Mouse (Mus musculus) neural tube, embryonic 15.5 days (tissue): ENCODE results near the gene Dlx3. TPM values are rescaled to one million over a fixed set of nuclear protein-coding genes. Genes with fewer than 3 reads are reported as not detected.

Experiments
- ATAC-seq: fragments of 200-750 bp; cut with Nextera tagmentation; 2 replicates; pipeline ENCODE4 v1.8.0; 2017; ENCODE audit warnings: mild to moderate bottlenecking, moderate TSS enrichment, moderate library complexity; ENCODE audit not compliant: low FRiP score
- H3K27ac ChIP-seq: fragments of 300-500 bp; sonication (generic); replicated peaks from 2 replicates; pipeline ENCODE4 v1.5.1; 2015; ENCODE audit warnings: mild to moderate bottlenecking, inconsistent platforms
- H3K27me3 ChIP-seq: fragments of 300-500 bp; sonication (generic); replicated peaks from 2 replicates; pipeline ENCODE4 v1.6.1; 2015; ENCODE audit warnings: inconsistent platforms
- H3K36me3 ChIP-seq: fragments of 300-500 bp; sonication (generic); 2 replicates; pipeline ENCODE4 v1.6.1; 2015; ENCODE audit warnings: inconsistent platforms
- H3K4me1 ChIP-seq: fragments of 300-500 bp; sonication (generic); 2 replicates; pipeline ENCODE4 v1.6.1; 2015; ENCODE audit warnings: inconsistent platforms
- H3K4me2 ChIP-seq: fragments of 300-500 bp; sonication (generic); 2 replicates; pipeline ENCODE4 v1.6.1; 2015; ENCODE audit warnings: inconsistent platforms, mild to moderate bottlenecking, moderate library complexity
- H3K4me3 ChIP-seq: fragments of 300-500 bp; sonication (generic); replicated peaks from 2 replicates; pipeline ENCODE4 v1.5.1; 2015; ENCODE audit warnings: mild to moderate bottlenecking, inconsistent platforms
- H3K9ac ChIP-seq: fragments of 300-500 bp; sonication (generic); replicated peaks from 2 replicates; pipeline ENCODE4 v1.6.1; 2015; ENCODE audit warnings: mild to moderate bottlenecking, inconsistent platforms
- H3K9me3 ChIP-seq: fragments of 300-500 bp; sonication (generic); replicated peaks from 2 replicates; pipeline ENCODE4 v1.6.1; 2016; ENCODE audit warnings: inconsistent platforms
- WGBS: fragments of 180-500 bp; shearing (Covaris S2); methylation state at CpG from one replicate; pipeline ENCODE4 v1.1.7; 2015; ENCODE audit warnings: mixed read lengths; 5-methylcytosine and 5-hydroxymethylcytosine counted together
- polyA plus RNA-seq: library from polyadenylated mRNA; unstranded; fragments of >200 nt; fragmentation: Nextera tagmentation; extraction: Ambion mirVana; gene quantifications from 2 replicates; pipeline ENCODE4 v1.2.1, GENCODE M21; 2015

Gene Dlx3
- polyA plus RNA-seq, 1 experiment from 2014 or later = 0.28 TPM

DNA sequence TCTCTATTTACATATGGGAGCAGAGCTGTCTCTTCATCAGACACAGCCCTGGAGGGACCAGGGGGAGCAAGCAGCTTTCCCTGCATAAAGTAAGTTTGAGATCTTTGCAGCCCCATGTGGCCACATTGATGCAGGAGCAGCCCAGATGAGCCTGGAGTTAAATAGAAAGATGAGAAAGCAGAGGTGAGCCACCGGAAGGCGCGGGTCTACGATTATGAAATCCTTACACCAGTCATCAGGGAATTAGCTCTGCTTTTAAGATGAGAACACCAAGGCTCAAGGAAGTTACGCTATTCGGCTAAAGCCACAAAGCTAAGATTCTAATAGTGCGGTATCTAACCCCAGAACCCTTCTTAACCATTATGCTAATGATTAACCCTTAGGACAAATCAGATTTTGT is 42.0 kb upstream of the Dlx3 start:
- Histone ChIP-seq H3K36me3 (no peaks in the 10 kb centered on the region), H3K4me3 (0 out of 2 replicates have a peak overlapping the region, but pooled peaks have one; percentile 62), H3K4me2 (peak overlapping the region; percentile 78), H3K27ac (no peak overlapping the region), H3K9me3 (no peaks in the 10 kb centered on the region), H3K9ac (no peak overlapping the region), H3K27me3 (peaks cover 35% of the 10 kb centered on the region), H3K4me1 (peaks cover 44% of the 10 kb centered on the region)
- ATAC-seq = no peak
- 65% methylated on average over 7 of the region's 7 CpGs for WGBS

DNA sequence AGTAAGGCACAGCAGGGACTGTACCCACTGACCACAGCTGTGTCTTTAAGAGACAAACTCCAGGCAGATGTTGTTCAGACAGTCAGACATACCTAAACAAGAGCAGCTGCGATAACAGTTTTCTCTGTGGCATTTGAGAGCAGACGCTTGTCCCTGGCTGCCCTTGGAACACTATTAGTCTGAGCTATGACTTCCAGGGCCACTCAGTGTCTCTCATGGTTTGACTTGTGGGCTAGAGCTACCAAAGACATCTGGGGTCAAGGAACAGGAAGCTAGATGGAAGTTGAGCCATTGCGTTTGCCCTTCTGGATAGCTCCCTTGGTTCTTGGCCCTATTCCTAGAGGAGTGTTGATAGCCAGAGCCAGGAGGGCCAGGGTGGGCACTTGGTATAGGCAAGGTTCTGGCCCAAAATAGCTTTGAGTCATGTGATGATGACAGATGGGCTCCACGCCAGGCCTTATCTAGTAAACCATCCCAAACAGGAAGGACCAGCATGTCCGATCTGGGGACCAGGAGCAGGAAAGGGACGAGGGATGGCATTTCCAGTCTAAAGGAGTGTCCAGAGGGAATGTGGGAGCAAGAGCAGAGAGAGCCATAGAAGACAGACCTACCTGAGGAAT is 40.6 kb upstream of the Dlx3 start:
- no peaks in the 10 kb centered on the region for H3K36me3 ChIP-seq
- 89% methylated on average over 6 of the region's 6 CpGs for WGBS
- no peak overlapping the region for H3K4me3 ChIP-seq
- no peak overlapping the region for H3K9ac ChIP-seq
- peaks cover 29% of the 10 kb centered on the region for H3K27me3 ChIP-seq
- no peaks in the 10 kb centered on the region for H3K9me3 ChIP-seq
- no peak overlapping the region for H3K4me2 ChIP-seq
- peaks cover 34% of the 10 kb centered on the region for H3K4me1 ChIP-seq
- H3K27ac ChIP-seq = no peak overlapping the region
- ATAC-seq = no peak

DNA sequence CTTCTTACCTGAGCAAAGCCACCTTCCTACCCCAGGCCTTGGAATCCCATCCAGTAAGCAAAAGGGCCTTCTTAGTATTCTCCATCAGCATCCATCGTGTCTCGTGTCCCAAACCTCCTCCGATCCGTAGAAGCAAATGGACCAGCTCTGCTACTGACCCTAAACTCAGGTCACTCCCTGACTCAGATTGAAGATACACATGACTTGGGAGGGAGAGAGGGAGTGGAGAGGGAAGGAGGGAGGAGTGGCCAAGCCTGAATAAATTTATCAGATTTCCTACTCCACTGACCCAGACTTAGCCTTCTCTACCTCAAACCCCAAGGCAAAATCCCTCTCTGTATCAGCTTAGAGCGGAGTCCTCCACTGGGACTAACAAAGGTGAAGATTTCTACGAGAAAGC is 39.1 kb upstream of the Dlx3 start:
- Histone ChIP-seq H3K27me3 (peaks cover 22% of the 10 kb centered on the region), H3K36me3 (no peaks in the 10 kb centered on the region), H3K27ac (no peak overlapping the region), H3K4me1 (peaks cover 20% of the 10 kb centered on the region; the same call in 1 of the 2 replicates), H3K9ac (no peak overlapping the region), H3K4me2 (no peak overlapping the region), H3K4me3 (no peak overlapping the region), H3K9me3 (no peaks in the 10 kb centered on the region)
- WGBS = 80% methylated on average over 6 of the region's 6 CpGs
- ATAC-seq = no peak

DNA sequence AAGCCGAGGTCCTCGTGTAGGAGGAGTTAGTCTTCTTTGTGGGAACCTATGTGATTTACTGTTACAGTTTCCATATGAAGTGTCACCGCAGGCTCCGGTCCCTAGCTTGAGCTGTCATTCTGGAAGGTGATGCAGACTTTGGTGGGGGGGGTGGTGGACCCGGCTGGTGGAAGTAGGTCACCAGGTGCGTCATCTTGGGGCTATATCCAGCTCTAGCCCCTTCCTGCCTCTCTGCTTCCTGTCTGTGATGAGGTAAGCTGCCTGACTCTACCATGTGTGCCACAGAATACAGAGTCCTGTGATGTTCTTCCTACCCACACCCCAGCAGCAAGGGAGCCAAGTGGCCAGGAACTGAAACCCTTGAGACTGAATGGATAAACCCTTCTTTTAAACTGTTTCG is 37.0 kb upstream of the Dlx3 start:
- Histone ChIP-seq H3K36me3 (no peaks in the 10 kb centered on the region), H3K9me3 (no peaks in the 10 kb centered on the region), H3K4me3 (no peak overlapping the region), H3K4me1 (peaks cover 3% of the 10 kb centered on the region; the same call in 1 of the 2 replicates), H3K27ac (no peak overlapping the region), H3K9ac (no peak overlapping the region), H3K4me2 (no peak overlapping the region), H3K27me3 (peaks cover 17% of the 10 kb centered on the region)
- no peak for ATAC-seq
- WGBS = 92% methylated on average over 7 of the region's 7 CpGs

DNA sequence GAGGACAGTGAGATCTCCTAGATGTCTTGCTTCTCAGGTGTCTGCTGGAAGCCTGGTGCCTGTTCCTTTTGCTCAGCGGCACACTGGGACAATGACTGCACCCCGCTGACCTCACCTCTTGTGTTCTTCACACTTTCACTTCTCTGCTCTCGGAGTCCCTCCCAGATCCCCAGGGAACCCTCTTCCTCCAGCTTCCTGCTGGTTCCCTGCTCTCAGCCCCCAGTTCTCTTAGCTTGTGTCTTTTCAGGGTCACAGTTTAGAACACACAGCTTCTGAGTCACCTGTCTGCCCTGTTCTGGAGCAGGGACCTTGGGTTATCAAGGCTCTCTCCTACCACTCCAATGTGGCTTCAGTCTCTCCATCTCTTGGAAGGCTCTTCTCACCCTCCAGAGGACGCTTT is 35.7 kb upstream of the Dlx3 start:
- 47% methylated on average over 4 of the region's 4 CpGs for WGBS
- H3K27ac ChIP-seq = no peak overlapping the region
- H3K9me3 ChIP-seq = no peaks in the 10 kb centered on the region
- peaks cover 5% of the 10 kb centered on the region for H3K27me3 ChIP-seq
- no peak overlapping the region for H3K9ac ChIP-seq
- H3K4me1 ChIP-seq = no peaks in the 10 kb centered on the region
- H3K36me3 ChIP-seq = no peaks in the 10 kb centered on the region
- H3K4me2 ChIP-seq = no peak overlapping the region
- H3K4me3 ChIP-seq = no peak overlapping the region
- no peak for ATAC-seq

DNA sequence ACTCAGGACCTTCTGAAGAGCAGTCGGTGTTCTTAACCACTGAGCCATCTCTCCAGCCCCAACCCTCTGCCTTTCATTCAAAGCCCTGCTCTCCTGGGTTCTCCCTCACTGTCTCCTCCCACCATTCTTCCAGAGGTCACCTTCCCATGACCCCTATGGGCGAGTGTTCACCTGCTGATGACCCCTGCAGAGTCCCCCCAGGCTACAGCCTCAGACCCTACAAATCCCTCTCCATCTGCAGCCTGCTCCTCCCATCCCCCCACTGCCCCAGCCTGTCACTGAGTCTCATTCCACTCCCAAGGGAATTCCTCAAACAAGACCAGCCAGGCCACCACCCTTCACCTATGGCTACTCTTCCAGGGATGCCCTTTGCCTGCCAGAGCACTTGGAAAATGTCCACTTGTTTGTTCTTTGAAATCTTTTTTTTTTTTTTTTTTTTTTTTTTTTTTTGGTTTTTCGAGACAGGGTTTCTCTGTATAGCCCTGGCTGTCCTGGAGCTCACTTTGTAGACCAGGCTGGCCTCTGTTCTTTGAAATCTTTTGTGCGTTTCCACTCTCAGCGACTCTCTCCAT is 35.0 kb upstream of the Dlx3 start:
- no peak for ATAC-seq
- no peak overlapping the region for H3K9ac ChIP-seq
- no peak overlapping the region for H3K27ac ChIP-seq
- WGBS = 45% methylated on average over 5 of the region's 5 CpGs
- no peak overlapping the region for H3K4me3 ChIP-seq
- H3K9me3 ChIP-seq = no peaks in the 10 kb centered on the region
- peaks cover 3% of the 10 kb centered on the region; the same call in 1 of the 2 replicates for H3K27me3 ChIP-seq
- no peaks in the 10 kb centered on the region for H3K4me1 ChIP-seq
- no peaks in the 10 kb centered on the region for H3K36me3 ChIP-seq
- no peak overlapping the region for H3K4me2 ChIP-seq

DNA sequence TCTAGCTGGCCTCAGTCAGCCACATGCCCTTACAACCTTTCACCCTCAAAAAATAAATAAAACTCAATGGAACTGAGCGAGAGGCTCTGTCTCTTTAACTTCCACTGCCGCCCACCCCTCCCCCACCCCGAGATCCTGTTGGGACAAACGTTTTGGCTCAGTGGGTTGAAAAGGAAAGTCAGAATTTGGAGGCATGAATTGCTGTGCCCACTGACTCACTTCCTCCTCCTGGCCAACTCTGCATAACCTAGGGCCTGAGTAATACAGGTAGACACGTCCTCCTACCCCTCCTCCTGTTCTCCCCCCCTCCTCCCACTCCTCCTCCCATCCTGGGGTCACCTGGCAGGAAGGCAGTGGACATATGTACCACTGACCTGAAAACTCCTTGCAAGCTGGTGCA is 34.2 kb upstream of the Dlx3 start:
- ATAC-seq = no peak

DNA sequence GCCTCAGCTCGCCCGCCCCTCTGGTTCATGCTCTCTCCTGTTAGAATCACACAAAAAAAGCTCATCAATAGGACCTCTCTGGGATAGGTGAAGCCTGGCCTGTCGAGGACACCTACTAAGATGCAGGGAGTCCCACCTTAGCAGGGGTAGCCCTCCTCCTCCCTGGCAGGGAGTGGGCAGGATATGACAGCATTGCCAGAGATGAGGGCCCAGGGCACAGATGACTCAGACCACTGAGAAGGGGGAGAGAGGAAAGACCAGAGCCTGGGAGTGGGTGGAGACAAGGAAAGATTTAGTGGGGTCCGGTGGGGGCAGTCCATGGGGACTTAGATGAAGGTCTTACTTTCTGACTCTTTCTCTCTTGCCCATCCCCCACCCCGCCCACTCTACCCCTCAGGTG is 33.7 kb upstream of the Dlx3 start:
- Histone ChIP-seq H3K9ac (no peak overlapping the region), H3K4me3 (no peak overlapping the region), H3K4me1 (no peaks in the 10 kb centered on the region), H3K4me2 (no peak overlapping the region), H3K27me3 (no peaks in the 10 kb centered on the region), H3K27ac (no peak overlapping the region), H3K36me3 (no peaks in the 10 kb centered on the region), H3K9me3 (no peaks in the 10 kb centered on the region)
- 59% methylated on average over 5 of the region's 5 CpGs for WGBS
- no peak for ATAC-seq

More for the DNA sequence above, 34.2 kb upstream of the Dlx3 start:
- WGBS = 17% methylated on average over 5 of the region's 5 CpGs
- no peaks in the 10 kb centered on the region for H3K9me3 ChIP-seq
- H3K4me3 ChIP-seq = no peak overlapping the region
- H3K4me2 ChIP-seq = no peak overlapping the region
- no peaks in the 10 kb centered on the region for H3K36me3 ChIP-seq
- no peak overlapping the region for H3K27ac ChIP-seq
- H3K9ac ChIP-seq = no peak overlapping the region
- H3K27me3 ChIP-seq = 0 out of 2 replicates have a peak, but pooled peaks cover 2% of the 10 kb centered on the region
- H3K4me1 ChIP-seq = no peaks in the 10 kb centered on the region

DNA sequence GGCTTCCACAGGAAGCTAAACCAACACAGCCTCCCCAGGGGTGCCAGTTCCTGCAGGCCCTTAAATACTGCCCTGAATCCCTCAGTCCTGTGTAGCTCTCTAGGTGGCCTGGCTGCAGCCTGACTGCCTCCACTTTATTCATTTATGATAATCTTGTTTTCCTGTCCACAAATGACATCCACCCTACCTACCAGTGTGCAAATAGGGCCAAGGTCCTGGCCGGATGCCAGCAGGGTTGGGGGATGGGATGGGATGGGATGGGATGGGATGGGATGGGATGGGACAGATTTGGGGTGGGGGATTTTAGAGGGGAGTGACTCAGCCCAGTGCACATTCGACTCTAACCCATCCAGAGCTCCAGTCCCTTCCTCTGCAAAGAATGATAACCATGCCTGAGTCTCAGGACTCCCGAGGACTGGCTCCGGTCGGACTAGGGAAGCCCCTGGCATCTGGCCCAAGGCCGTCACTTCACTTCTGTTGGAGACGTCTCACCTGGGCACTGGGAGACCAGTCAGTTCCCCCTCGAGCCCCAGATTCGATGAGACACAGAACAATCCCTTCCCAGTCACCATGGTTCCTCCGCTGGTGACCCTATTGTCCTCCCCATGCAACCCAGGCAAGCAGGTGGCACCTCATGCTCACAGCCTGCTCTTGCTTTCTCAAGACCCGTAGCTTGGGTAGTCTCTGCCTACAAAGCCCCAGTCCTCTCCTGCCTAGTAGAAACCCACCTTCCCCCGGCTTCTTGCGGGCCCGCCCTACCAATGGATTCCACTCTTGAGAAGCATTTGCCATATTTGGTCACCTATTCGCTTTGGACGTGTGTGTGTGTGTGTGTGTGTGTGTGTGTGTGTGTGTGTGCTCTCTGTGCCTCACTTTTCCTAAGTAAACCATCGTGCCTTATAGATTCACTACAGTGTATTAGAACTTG is 32.4 kb upstream of the Dlx3 start:
- H3K4me2 ChIP-seq = no peak overlapping the region
- H3K36me3 ChIP-seq = no peaks in the 10 kb centered on the region
- H3K4me3 ChIP-seq = no peak overlapping the region
- H3K27me3 ChIP-seq = no peaks in the 10 kb centered on the region
- no peak overlapping the region for H3K9ac ChIP-seq
- no peaks in the 10 kb centered on the region for H3K9me3 ChIP-seq
- ATAC-seq = no peak
- no peak overlapping the region for H3K27ac ChIP-seq
- no peaks in the 10 kb centered on the region for H3K4me1 ChIP-seq
- WGBS = 73% methylated on average over 17 of the region's 17 CpGs

DNA sequence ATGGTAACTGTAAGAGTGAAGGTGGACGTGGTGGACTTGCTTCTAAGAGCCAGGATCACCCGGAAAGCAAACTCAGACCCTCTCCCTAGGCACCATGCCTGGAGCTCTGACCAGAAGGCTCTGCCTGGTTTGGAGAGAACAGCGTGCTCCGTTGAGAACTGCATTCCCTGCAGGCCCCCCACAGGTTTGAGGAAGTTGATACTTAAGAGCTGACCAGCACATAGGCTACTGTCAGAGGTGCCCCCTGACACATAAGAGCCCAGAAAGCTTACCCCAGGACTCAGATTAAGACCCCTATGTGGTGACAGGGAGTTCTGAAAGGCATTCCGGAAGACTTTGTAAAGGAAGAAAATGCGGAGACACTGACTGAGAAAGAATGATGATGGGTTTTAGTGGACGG is 31.6 kb upstream of the Dlx3 start:
- no peaks in the 10 kb centered on the region for H3K27me3 ChIP-seq
- H3K9me3 ChIP-seq = no peaks in the 10 kb centered on the region
- no peak overlapping the region for H3K4me3 ChIP-seq
- ATAC-seq = no peak
- H3K27ac ChIP-seq = no peak overlapping the region
- no peaks in the 10 kb centered on the region for H3K36me3 ChIP-seq
- H3K4me1 ChIP-seq = no peaks in the 10 kb centered on the region
- no peak overlapping the region for H3K9ac ChIP-seq
- no peak overlapping the region for H3K4me2 ChIP-seq
- 63% methylated on average over 7 of the region's 7 CpGs for WGBS

DNA sequence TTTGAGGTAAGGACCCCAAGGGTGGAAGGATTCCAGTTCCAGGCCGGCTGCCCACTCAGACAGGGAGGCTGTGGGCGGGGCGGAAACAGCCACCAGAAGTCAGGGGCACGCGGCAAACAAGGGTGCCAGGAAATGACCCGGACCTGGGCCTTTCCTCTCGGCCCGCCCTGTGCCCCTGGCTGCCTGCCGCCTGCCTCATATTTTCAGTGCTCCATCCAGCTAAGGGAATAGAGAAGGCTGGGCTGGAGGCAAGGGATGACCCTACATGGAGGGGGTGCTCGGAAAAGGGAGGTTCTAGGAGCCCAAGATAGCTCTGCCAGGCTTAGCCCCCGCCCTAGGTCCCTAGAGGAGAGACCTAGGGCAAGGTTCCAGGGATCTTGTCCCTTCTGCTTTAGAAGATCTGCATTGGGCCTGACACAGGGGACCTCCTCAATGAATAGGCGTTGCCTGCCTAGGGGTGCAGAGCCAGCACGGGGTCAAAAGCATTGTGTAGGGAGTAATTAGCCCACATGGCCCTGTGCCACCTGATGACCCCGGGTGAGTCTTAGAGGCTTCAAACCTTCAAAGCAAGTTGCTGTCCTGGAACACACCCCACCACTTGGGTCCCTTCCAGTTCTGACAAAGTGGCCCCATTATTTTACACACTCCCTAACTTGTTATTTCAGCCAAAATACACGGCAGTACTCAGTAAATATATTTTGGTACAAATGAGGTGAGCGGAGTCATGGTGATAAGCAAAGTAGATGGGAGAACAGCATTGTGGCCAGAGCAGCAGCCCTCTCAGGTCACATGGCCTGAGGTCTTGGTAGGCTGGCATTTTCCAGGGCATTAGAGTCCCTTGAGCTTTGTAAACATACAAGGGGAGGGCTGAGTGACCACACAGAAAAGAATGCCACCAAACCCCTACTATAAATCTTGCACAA is 30.8 kb upstream of the Dlx3 start:
- H3K36me3 ChIP-seq = no peaks in the 10 kb centered on the region
- 76% methylated on average over 16 of the region's 16 CpGs for WGBS
- no peaks in the 10 kb centered on the region for H3K9me3 ChIP-seq
- H3K4me1 ChIP-seq = no peaks in the 10 kb centered on the region
- H3K4me2 ChIP-seq = no peak overlapping the region
- H3K9ac ChIP-seq = no peak overlapping the region
- no peak overlapping the region for H3K4me3 ChIP-seq
- no peak overlapping the region for H3K27ac ChIP-seq
- H3K27me3 ChIP-seq = no peaks in the 10 kb centered on the region
- ATAC-seq = no peak
